Mouse (Mus musculus) heart, embryonic 12.5 days (tissue): ENCODE measurements around the gene Lrrc23. TPM values are rescaled to one million over a fixed set of nuclear protein-coding genes. Genes with fewer than 3 reads are reported as not detected.

Experiments used
- ATAC-seq: fragments of 200-750 bp; cut with Nextera tagmentation; 2 replicates; pipeline ENCODE4 v1.8.0; 2017; ENCODE audit warnings: moderate TSS enrichment, moderate library complexity; ENCODE audit not compliant: insufficient number of reproducible peaks, low FRiP score
- H3K27ac ChIP-seq: fragments of 300-500 bp; sonication (generic); 2 replicates; pipeline ENCODE4 v1.5.1; 2016; ENCODE audit warnings: mild to moderate bottlenecking, moderate library complexity; ENCODE audit not compliant: poor library complexity, severe bottlenecking
- H3K27me3 ChIP-seq: fragments of 300-500 bp; sonication (generic); replicated peaks from 2 replicates; pipeline ENCODE4 v1.6.1; 2016; ENCODE audit warnings: mild to moderate bottlenecking, moderate library complexity
- H3K36me3 ChIP-seq: fragments of 300-500 bp; sonication (generic); 2 replicates; pipeline ENCODE4 v1.6.1; 2016; ENCODE audit warnings: mild to moderate bottlenecking, moderate library complexity
- H3K4me1 ChIP-seq: fragments of 300-500 bp; sonication (generic); replicated peaks from 2 replicates; pipeline ENCODE4 v1.6.1; 2016; ENCODE audit warnings: mild to moderate bottlenecking
- H3K4me2 ChIP-seq: fragments of 300-500 bp; sonication (generic); 2 replicates; pipeline ENCODE4 v1.6.1; 2016; ENCODE audit warnings: mild to moderate bottlenecking, moderate library complexity
- H3K4me3 ChIP-seq: fragments of 300-500 bp; sonication (generic); 2 replicates; pipeline ENCODE4 v1.5.1; 2016; ENCODE audit warnings: mild to moderate bottlenecking
- H3K9ac ChIP-seq: fragments of 300-500 bp; sonication (generic); 2 replicates; pipeline ENCODE4 v1.6.1; 2016; ENCODE audit warnings: mild to moderate bottlenecking, moderate library complexity
- H3K9me3 ChIP-seq: fragments of 300-500 bp; sonication (generic); replicated peaks from 2 replicates; pipeline ENCODE4 v1.6.1; 2016; ENCODE audit warnings: mild to moderate bottlenecking, moderate library complexity
- WGBS: fragments of 180-500 bp; shearing (Covaris S2); methylation state at CpG from one replicate; pipeline ENCODE4 v1.1.7; 2016; 5-methylcytosine and 5-hydroxymethylcytosine counted together
- polyA plus RNA-seq: library from polyadenylated mRNA; unstranded; fragments of >200 nt; fragmentation: Nextera tagmentation; extraction: Ambion mirVana; gene quantifications from 2 replicates; pipeline ENCODE4 v1.2.1, GENCODE M21; 2016

Lrrc23 gene
- polyA plus RNA-seq, 1 experiment from 2014 or later = 0.55 TPM

DNA sequence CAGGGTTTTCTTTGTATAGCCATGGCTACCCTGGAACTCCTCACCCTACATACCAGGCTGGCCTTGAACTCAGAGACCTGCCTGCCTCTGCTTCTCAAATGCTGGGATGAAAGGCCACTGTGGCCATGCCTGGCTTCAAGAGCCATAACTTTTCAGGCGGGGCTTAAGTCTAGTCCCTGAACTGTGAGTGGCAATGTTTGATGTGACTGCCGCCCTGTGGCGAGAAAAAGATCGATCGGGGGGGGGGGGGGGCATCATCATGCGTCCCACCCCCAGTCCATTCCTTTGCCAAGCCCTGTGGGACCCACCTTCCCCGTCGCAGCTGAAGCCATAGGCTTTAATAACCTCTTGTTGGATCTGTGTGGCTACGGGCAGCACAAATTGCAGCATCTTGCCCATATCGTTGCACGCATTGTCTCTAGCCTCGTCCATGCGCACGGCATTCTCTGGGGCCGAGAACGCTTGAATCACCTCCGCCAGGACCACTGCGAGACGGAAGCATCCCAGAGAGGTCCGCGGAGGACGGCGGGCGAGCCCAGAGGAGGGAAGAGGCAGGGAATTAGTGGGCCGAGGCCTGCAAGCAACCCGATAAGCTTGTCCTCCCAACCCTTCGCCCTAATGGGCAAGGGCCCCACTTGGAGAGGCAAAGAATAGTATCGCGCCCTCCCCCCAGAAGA lies 39.2 kb downstream of the Lrrc23 start:
- peak overlapping the region; percentile 84 for H3K9ac ChIP-seq
- peak; percentile 40 for ATAC-seq
- H3K9me3 ChIP-seq = no peaks in the 10 kb centered on the region
- peak overlapping the region; percentile 80 for H3K4me2 ChIP-seq
- peaks cover 35% of the 10 kb centered on the region for H3K4me1 ChIP-seq
- H3K36me3 ChIP-seq = peaks cover 32% of the 10 kb centered on the region
- WGBS = under 1% methylated on average over 28 of the region's 29 CpGs
- H3K27ac ChIP-seq = peak overlapping the region; percentile 98
- peak overlapping the region; percentile 60 for H3K4me3 ChIP-seq
- no peaks in the 10 kb centered on the region for H3K27me3 ChIP-seq

GRCm38 (mm10) chr6:124739231-124739796 lies 40.2 kb downstream of the Lrrc23 start:
- ATAC-seq = no peak
- Histone ChIP-seq H3K27me3 (no peaks in the 10 kb centered on the region), H3K4me3 (no peak overlapping the region), H3K9me3 (no peaks in the 10 kb centered on the region), H3K4me1 (peaks cover 27% of the 10 kb centered on the region), H3K4me2 (peak overlapping the region; percentile 11; the same call in 1 of the 2 replicates), H3K36me3 (peaks cover 25% of the 10 kb centered on the region), H3K27ac (0 out of 2 replicates have a peak overlapping the region, but pooled peaks have one; percentile 98), H3K9ac (peak overlapping the region; percentile 29)
- WGBS = 83% methylated on average over 10 of the region's 10 CpGs

- 0 out of 2 replicates have a peak within 1 kb of the TSS, but pooled peaks have one; percentile 98 for H3K27ac ChIP-seq
- peak within 1 kb of the TSS; percentile 11 for H3K4me2 ChIP-seq
- 26% methylated on average over 15 of the region's 15 CpGs for WGBS
- peaks cover 27% of the 10 kb centered on the region for H3K4me1 ChIP-seq
- no peaks in the 10 kb centered on the region for H3K9me3 ChIP-seq
- peak within 1 kb of the TSS; percentile 29 for H3K9ac ChIP-seq
- no peaks in the 10 kb centered on the region for H3K27me3 ChIP-seq
- no peak for ATAC-seq
- peaks cover 17% of the 10 kb centered on the region for H3K36me3 ChIP-seq
- H3K4me3 ChIP-seq = no peak within 1 kb of the TSS
Measured at GRCm38 (mm10) chr6:124738511-124739023, 41.0 kb downstream of the Lrrc23 start, which contains the start of gene Ptpn6. Gene Ptpn6 (minus strand): TSS chr6:124738714.

DNA sequence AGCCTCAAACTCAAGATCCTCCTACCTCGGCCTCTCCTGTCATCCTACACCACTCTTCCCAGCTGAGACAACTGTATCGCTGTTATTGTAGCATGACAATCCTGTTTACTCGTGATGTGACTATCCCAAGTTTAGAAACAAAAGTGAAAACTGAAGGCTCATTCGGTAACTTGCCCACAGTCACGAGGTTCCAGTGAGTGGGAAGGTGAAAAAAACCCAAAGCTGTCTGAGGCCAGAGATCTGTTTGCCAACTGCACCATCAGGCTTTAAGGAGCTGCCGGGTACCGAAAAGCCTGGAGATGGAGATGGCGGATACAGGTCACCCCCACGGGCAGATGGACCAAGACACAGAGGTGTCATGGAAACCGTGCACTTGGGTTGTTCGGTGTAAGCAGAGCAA lies 42.5 kb downstream of the Lrrc23 start:
- Histone ChIP-seq H3K4me2 (no peak overlapping the region), H3K4me1 (peaks cover 26% of the 10 kb centered on the region), H3K36me3 (peaks cover 7% of the 10 kb centered on the region), H3K9ac (no peak overlapping the region), H3K27me3 (no peaks in the 10 kb centered on the region), H3K4me3 (no peak overlapping the region), H3K9me3 (no peaks in the 10 kb centered on the region), H3K27ac (no peak overlapping the region)
- no peak for ATAC-seq
- WGBS = 88% methylated on average over 11 of the region's 11 CpGs

- H3K9ac ChIP-seq = no peak overlapping the region
- ATAC-seq = no peak
- H3K27me3 ChIP-seq = no peaks in the 10 kb centered on the region
- H3K27ac ChIP-seq = no peak overlapping the region
- H3K9me3 ChIP-seq = no peaks in the 10 kb centered on the region
- peaks cover 7% of the 10 kb centered on the region for H3K36me3 ChIP-seq
- 87% methylated on average over 3 of the region's 3 CpGs for WGBS
- peaks cover 14% of the 10 kb centered on the region for H3K4me1 ChIP-seq
- H3K4me2 ChIP-seq = no peak overlapping the region
- H3K4me3 ChIP-seq = no peak overlapping the region
Measured at GRCm38 (mm10) chr6:124734417-124734816, 45.1 kb downstream of the Lrrc23 start.

DNA sequence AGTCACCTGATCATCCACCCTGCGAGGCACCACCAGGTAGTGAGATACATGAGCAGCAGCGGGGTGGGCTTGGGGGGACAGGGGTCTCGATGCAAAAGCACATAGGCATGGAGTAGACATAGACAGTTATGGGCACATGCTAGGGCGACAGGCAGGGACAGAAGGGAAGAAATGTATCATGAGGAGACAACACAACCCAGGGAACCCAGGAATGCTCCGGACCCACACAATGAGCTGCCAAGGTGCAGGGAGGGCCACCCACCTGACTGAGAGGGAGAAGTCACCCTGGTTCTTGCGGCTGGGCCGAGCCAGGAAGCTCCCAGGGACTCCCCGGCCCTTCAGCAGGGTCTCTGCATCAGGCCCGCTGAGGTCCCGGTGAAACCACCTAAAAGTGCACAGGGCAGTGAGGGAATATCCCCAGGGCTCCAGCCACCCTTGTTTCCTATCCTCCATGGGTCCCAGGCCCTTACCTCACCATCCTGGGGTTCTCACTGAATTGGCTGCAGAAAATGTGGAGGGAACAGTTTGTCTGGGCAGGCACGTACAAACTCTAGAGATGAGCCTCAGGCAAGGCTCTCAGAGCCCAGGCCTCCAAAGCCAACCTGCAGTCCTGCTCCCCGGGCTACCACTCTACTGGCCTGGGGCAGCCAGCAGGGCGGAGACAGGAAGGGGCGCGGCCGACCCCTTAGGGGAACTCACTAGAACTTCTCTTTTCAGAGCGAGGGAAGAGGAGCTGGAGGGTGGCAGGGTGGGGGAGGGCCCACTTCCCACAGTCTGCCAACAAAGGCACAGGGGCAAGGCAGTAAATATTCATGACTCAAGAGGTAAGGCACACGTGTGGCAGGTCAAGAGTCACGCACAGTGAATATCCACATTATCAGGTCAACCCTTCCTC lies 46.8 kb downstream of the Lrrc23 start:
- no peaks in the 10 kb centered on the region for H3K27me3 ChIP-seq
- no peaks in the 10 kb centered on the region for H3K36me3 ChIP-seq
- H3K9me3 ChIP-seq = no peaks in the 10 kb centered on the region
- 0 out of 2 replicates have a peak overlapping the region, but pooled peaks have one; percentile 1 for H3K4me3 ChIP-seq
- H3K4me1 ChIP-seq = no peaks in the 10 kb centered on the region; the same call in 1 of the 2 replicates
- H3K4me2 ChIP-seq = no peak overlapping the region; the same call in 1 of the 2 replicates
- ATAC-seq = peak; percentile 52; the same call in 1 of the 2 replicates
- WGBS = 60% methylated on average over 19 of the region's 19 CpGs
- 0 out of 2 replicates have a peak overlapping the region, but pooled peaks have one; percentile 16 for H3K9ac ChIP-seq
- no peak overlapping the region for H3K27ac ChIP-seq

- H3K9me3 ChIP-seq = no peaks in the 10 kb centered on the region
- H3K9ac ChIP-seq = no peak overlapping the region
- H3K4me2 ChIP-seq = no peak overlapping the region
- H3K4me3 ChIP-seq = no peak overlapping the region
- H3K27me3 ChIP-seq = no peaks in the 10 kb centered on the region
- ATAC-seq = no peak
- H3K27ac ChIP-seq = no peak overlapping the region
- no peaks in the 10 kb centered on the region for H3K36me3 ChIP-seq
- H3K4me1 ChIP-seq = no peaks in the 10 kb centered on the region; the same call in 1 of the 2 replicates
- WGBS = 80% methylated on average over 7 of the region's 7 CpGs
Measured at GRCm38 (mm10) chr6:124731038-124731437, 48.5 kb downstream of the Lrrc23 start.

DNA sequence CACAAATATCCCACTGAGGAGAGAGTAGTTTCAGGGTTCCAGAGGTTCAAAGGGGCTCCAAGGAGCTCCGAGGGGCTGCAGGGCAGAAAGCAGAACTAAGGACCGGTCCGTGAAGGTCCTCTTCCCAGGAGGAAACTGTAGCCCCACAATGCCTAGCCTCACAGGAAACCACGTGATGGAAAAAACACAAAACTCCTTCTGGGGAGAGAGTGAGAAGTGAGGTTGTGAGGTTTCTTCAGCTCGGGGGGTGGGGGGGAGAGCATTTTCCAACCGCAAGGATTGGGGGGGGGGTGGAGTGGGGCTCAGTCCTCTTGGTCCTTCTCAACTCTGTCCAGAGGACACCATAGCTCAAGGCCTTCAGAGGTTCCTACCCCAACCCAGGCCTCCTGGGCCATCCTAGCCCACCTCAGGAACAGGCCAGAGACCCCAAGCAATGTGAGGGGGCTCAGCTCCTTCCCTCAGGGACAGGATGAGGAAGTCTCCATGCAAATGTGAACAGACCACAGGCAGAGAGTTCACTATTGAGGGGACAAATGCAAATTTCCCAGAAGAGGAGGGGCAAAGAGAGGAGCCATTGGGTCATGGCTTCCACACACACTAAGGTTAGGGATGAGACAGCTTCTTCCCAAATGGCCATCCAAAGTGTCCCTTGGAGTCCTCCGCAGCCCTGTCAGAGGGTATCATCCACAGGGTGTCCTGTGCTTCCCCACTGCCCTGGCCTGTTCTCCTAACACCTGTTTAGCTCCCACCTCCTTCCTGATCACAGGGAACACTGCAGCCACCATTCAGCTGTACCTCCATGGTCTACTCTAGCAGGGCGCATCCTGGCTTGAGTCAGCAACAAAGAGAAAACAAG lies 49.4 kb downstream of the Lrrc23 start:
- ATAC-seq = no peak

DNA sequence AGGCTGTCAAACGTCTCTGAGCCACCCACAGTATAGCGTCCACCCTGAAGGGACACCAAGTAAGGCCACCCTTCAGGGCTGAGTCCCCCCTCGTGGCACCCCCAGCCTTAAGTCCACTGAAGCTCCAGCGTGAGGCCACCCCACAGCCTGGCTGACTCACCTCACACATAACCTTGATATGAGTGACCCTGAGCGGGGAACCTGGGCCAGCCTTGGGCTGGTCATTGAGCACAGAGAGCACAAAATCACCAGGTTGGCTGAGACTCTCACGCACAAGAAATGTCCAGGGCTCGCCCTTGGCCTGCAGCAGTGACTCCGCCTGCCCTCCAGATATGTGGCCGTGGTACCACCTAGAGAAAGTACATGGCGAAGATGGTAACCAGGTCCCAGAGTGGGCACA lies 50.9 kb downstream of the Lrrc23 start:
- ATAC-seq = no peak
- H3K36me3 ChIP-seq = no peaks in the 10 kb centered on the region
- no peak overlapping the region for H3K27ac ChIP-seq
- H3K27me3 ChIP-seq = no peaks in the 10 kb centered on the region
- H3K4me2 ChIP-seq = no peak overlapping the region
- H3K9me3 ChIP-seq = no peaks in the 10 kb centered on the region
- no peak overlapping the region for H3K9ac ChIP-seq
- H3K4me3 ChIP-seq = no peak overlapping the region
- WGBS = 82% methylated on average over 10 of the region's 10 CpGs
- H3K4me1 ChIP-seq = no peaks in the 10 kb centered on the region; the same call in 1 of the 2 replicates

More for the DNA sequence above, 49.4 kb downstream of the Lrrc23 start:
- Histone ChIP-seq H3K9ac (no peak overlapping the region), H3K4me1 (no peaks in the 10 kb centered on the region; the same call in 1 of the 2 replicates), H3K4me3 (no peak overlapping the region), H3K9me3 (no peaks in the 10 kb centered on the region), H3K36me3 (no peaks in the 10 kb centered on the region), H3K4me2 (no peak overlapping the region), H3K27me3 (no peaks in the 10 kb centered on the region), H3K27ac (no peak overlapping the region)
- WGBS = 71% methylated on average over 8 of the region's 8 CpGs

- Histone ChIP-seq H3K9me3 (no peaks in the 10 kb centered on the region), H3K9ac (no peak overlapping the region), H3K4me3 (no peak overlapping the region), H3K36me3 (no peaks in the 10 kb centered on the region), H3K4me2 (no peak overlapping the region), H3K4me1 (peaks cover 4% of the 10 kb centered on the region), H3K27me3 (no peaks in the 10 kb centered on the region), H3K27ac (no peak overlapping the region)
- no peak for ATAC-seq
- WGBS = 82% methylated on average over 10 of the region's 10 CpGs
Measured at GRCm38 (mm10) chr6:124724472-124724871, 55.1 kb downstream of the Lrrc23 start.
